Comparison of ENCODE assay signal across 32 mouse cellular contexts in genomic region chr17:77623472-77623871, GRCm38 (mm10).
"Had no signal": no experiment of that assay in that cellular context is flagged by ENCODE, and none has a peak within 500 bp of the region (broad histone marks: within the 10 kb centered on the region; RNA-seq: fewer than 3 reads in every experiment).

No protein-coding gene starts in this region.

- H3K4me1 ChIP-seq: limb, embryonic 10.5 days; limb, embryonic 12.5 days; limb, embryonic 13.5 days; limb, embryonic 15.5 days; liver, embryonic 12.5 days; liver, embryonic 13.5 days; liver, embryonic 15.5 days; lung, embryonic 15.5 days; megakaryocyte, embryonic 14.5 days; midbrain, embryonic 10.5 days; midbrain, embryonic 12.5 days; midbrain, embryonic 13.5 days; midbrain, embryonic 15.5 days; neural tube, embryonic 12.5 days had no signal

- H3K4me2 ChIP-seq: limb, embryonic 12.5 days; limb, embryonic 13.5 days; limb, embryonic 15.5 days; liver, embryonic 11.5 days; liver, embryonic 12.5 days; liver, embryonic 13.5 days; liver, embryonic 15.5 days; lung, embryonic 14.5 days; lung, embryonic 15.5 days; midbrain, embryonic 11.5 days; midbrain, embryonic 12.5 days; midbrain, embryonic 13.5 days; midbrain, embryonic 15.5 days; neural tube, embryonic 12.5 days had no signal

- H3K27ac ChIP-seq: limb, embryonic 10.5 days; limb, embryonic 12.5 days; limb, embryonic 13.5 days; limb, embryonic 15.5 days; liver, embryonic 12.5 days; liver, embryonic 13.5 days; liver, embryonic 14.5 days; liver, embryonic 15.5 days; lung, embryonic 15.5 days; macrophage; midbrain, embryonic 10.5 days; midbrain, embryonic 12.5 days; midbrain, embryonic 13.5 days; midbrain, embryonic 15.5 days; neural tube, embryonic 12.5 days had no signal

- ATAC-seq: liver, embryonic 12.5 days; liver, postnatal 0 days; lung, postnatal 0 days; midbrain, embryonic 13.5 days; midbrain, embryonic 15.5 days; midbrain, embryonic 16.5 days had no signal

- DNase-seq: left cerebral cortex, postnatal 4 days; liver; liver, embryonic 13.5 days; liver, postnatal 0 days; lung, adult 18-20 months; lung, adult 2 months; lung, embryonic 14.5 days; lung, postnatal 10 days; lung, postnatal 14 days; lung, postnatal 36 days; lung, postnatal 4 days; midbrain, embryonic 14.5 days had no signal

- H3K4me3 ChIP-seq: limb, embryonic 10.5 days; limb, embryonic 12.5 days; limb, embryonic 13.5 days; limb, embryonic 15.5 days; liver, embryonic 12.5 days; liver, embryonic 13.5 days; liver, embryonic 15.5 days; lung, embryonic 15.5 days; megakaryocyte, embryonic 14.5 days; midbrain, embryonic 10.5 days; midbrain, embryonic 12.5 days; midbrain, embryonic 13.5 days; midbrain, embryonic 15.5 days; myocyte; neural tube, embryonic 12.5 days had no signal

- H3K36me3 ChIP-seq: limb, embryonic 10.5 days; limb, embryonic 12.5 days; limb, embryonic 13.5 days; limb, embryonic 15.5 days; liver, embryonic 12.5 days; liver, embryonic 13.5 days; liver, embryonic 15.5 days; lung, embryonic 15.5 days; midbrain, embryonic 10.5 days; midbrain, embryonic 12.5 days; midbrain, embryonic 13.5 days; midbrain, embryonic 15.5 days; neural tube, embryonic 12.5 days had no signal

- H3K9ac ChIP-seq: limb, embryonic 12.5 days; limb, embryonic 13.5 days; limb, embryonic 15.5 days; liver, embryonic 12.5 days; liver, embryonic 13.5 days; liver, embryonic 14.5 days; liver, embryonic 15.5 days; liver, postnatal 0 days; lung, embryonic 14.5 days; lung, embryonic 15.5 days; midbrain, embryonic 12.5 days; midbrain, embryonic 13.5 days; midbrain, embryonic 15.5 days; neural tube, embryonic 12.5 days had no signal

- H3K9me3 ChIP-seq: limb, embryonic 10.5 days; limb, embryonic 12.5 days; limb, embryonic 13.5 days; limb, embryonic 15.5 days; liver, embryonic 12.5 days; liver, embryonic 15.5 days; lung, embryonic 15.5 days; midbrain, embryonic 10.5 days; midbrain, embryonic 13.5 days; midbrain, embryonic 15.5 days had no signal

- H3K27me3 ChIP-seq: limb, embryonic 12.5 days; limb, embryonic 13.5 days; limb, embryonic 15.5 days; liver, embryonic 12.5 days; liver, embryonic 13.5 days; liver, embryonic 15.5 days; lung, embryonic 15.5 days; megakaryocyte, embryonic 14.5 days; midbrain, embryonic 12.5 days; midbrain, embryonic 13.5 days; midbrain, embryonic 15.5 days; neural tube, embryonic 12.5 days had no signal
